Mouse (Mus musculus) embryo, embryonic 11 days (tissue): ENCODE results near the gene Pacsin1.

Experiments
- DNase-seq: peaks from one replicate; pipeline ENCODE4 v3.0.0-alpha.2; 2015

The Pacsin1 gene

GRCm38 (mm10) chr17:27726527-27726926, 71.2 kb downstream of the Pacsin1 start:
- no peak for DNase-seq

GRCm38 (mm10) chr17:27728770-27729169, 73.5 kb downstream of the Pacsin1 start, which contains the start of gene Spdef:
TSS of gene Spdef (minus strand) at chr17:27728955.
- DNase-seq, result no peak

- no peak for DNase-seq
Observed at GRCm38 (mm10) chr17:27732152-27732551, 76.8 kb downstream of the Pacsin1 start.

- no peak for DNase-seq
Observed at GRCm38 (mm10) chr17:27732694-27733093, 77.4 kb downstream of the Pacsin1 start.

- no peak for DNase-seq
Observed at GRCm38 (mm10) chr17:27734344-27735073, 79.2 kb downstream of the Pacsin1 start.

GRCm38 (mm10) chr17:27740961-27741360, 85.7 kb downstream of the Pacsin1 start:
- DNase-seq, result no peak

GRCm38 (mm10) chr17:27746446-27746845, 91.1 kb downstream of the Pacsin1 start:
- no peak for DNase-seq

GRCm38 (mm10) chr17:27748123-27748522, 92.8 kb downstream of the Pacsin1 start:
- no peak for DNase-seq

- no peak for DNase-seq
Observed at GRCm38 (mm10) chr17:27750451-27750942, 95.2 kb downstream of the Pacsin1 start.

- DNase-seq, result no peak
Observed at GRCm38 (mm10) chr17:27751314-27752202, 96.2 kb downstream of the Pacsin1 start.

GRCm38 (mm10) chr17:27760169-27760568, 104.9 kb downstream of the Pacsin1 start:
- no peak for DNase-seq
